Mouse (Mus musculus): ENCODE results near the gene Fam122a. TPM values are rescaled to one million over a fixed set of nuclear protein-coding genes. Genes with fewer than 3 reads are reported as not detected.

Gene Fam122a
- polyA plus RNA-seq (2016; fragmentation: Nextera tagmentation; extraction: Ambion mirVana), result 45.1 and 47.6 TPM in 2 replicates

DNA sequence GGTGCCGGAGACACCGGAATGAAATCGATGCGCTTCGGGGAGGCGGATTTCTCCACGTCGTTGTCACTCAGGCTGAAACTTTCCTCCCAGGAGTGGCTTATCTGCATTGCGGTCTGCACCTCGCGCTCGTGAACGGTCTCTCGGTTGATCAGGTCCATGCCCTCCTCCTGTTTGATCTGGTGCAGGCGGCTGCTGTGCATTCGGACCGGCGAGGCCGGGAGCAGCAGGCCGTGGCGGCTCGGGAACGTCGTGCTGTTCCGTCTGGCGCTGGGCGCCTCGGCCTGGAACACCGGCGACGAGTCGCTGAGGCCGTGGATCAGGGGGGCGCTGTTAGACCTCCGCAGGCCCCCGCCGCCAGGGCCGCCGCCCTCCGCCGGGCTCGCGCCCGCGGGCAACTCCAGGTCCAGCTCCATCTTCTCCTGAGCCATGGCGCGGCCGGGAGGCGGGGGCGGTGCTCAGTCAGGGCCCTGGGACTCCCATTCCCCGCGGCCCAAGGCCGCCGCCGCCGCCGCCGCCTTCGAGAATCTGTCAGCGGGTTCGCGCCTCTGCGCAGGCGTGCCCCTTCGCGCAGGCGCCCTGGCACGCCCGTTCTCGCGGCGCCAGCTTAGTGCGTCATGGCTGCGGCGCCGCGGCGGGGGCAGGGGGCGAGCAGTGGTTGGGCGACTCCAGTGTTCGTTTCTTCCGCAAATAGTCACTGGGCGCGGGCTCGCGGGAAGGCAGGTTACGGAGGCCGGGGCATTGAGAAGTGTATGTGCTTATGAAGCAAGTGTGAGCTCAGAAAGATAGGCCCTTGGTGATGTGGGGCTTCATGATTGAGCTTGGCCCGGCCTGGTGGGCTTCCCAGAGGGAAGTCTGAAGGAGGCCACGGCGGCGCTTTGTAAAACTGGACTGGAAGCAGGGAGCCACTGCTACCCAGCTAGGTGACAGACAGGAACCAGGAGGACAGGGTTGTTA lies at the start of gene Fam122a:
Gene Fam122a, minus strand, starts transcription at position 428 of the 954 bp plus-strand sequence.
- H3K9ac ChIP-seq, result peak within 1 kb of the TSS; percentile 98
- H3K27me3 ChIP-seq (replicated peaks), result no peaks in the 10 kb centered on the region
- ATAC-seq, result peak; percentile 90
- peaks cover 29% of the 10 kb centered on the region for H3K4me1 ChIP-seq
- H3K9me3 ChIP-seq (replicated peaks), result no peaks in the 10 kb centered on the region
- under 1% methylated on average over 92 of the region's 92 CpGs for WGBS (ENCODE audit: insufficient replicate concordance)
- H3K36me3 ChIP-seq, result peaks cover 15% of the 10 kb centered on the region
- peak within 1 kb of the TSS; percentile 97 for H3K27ac ChIP-seq
- peak within 1 kb of the TSS; percentile 91 for H3K4me3 ChIP-seq
- peak within 1 kb of the TSS; percentile 93 for H3K4me2 ChIP-seq

DNA sequence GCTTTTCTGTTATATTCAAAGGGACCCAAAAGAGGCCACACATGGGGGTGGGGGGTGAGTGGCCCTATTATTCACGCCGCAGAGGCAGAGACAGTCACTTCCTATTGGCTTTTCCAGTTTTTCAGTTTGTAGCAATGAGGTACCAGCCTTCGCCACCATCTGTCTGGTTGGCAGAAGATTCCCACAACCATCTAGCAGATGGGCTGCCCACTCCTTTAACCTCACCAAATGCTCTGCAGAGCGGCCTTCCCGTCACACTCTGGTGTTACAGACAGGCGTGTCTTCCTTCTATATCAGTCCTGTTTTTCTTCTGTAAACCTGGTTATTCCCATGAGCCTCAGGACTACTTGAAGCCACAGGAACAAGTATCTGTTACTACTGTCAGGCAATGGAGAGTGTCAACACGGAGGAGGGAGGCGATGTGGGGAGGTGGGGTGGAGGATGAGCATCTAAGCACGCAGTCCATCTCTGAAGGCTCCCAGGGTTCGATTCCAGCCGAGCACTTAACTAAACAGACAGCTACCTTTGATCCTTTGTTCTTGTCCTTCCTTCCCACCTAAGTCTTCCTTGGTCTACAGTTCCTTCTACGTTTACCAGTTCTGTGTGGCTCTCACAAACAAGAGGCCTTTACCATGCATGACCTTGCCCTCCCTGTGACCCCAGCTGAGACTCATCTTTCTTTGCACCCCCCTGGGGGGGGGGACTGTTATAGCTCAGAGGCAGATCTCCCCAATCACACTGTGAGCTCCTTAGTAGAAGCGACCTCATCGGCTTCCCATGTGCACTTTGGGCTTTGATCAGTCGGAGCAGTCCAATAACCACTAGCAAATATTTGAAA lies 46.5 kb upstream of the Fam122a start:
- Histone ChIP-seq H3K27ac (peak overlapping the region; percentile 3; the same call in 1 of the 2 replicates), H3K9me3 (replicated peaks) (no peaks in the 10 kb centered on the region), H3K27me3 (replicated peaks) (no peaks in the 10 kb centered on the region), H3K4me1 (peaks cover 78% of the 10 kb centered on the region), H3K4me3 (no peak overlapping the region), H3K36me3 (no peaks in the 10 kb centered on the region), H3K4me2 (no peak overlapping the region), H3K9ac (0 out of 2 replicates have a peak overlapping the region, but pooled peaks have one; percentile 23)
- ATAC-seq, result no peak
- WGBS (ENCODE audit: insufficient replicate concordance), result 83% methylated on average over 15 of the region's 15 CpGs

DNA sequence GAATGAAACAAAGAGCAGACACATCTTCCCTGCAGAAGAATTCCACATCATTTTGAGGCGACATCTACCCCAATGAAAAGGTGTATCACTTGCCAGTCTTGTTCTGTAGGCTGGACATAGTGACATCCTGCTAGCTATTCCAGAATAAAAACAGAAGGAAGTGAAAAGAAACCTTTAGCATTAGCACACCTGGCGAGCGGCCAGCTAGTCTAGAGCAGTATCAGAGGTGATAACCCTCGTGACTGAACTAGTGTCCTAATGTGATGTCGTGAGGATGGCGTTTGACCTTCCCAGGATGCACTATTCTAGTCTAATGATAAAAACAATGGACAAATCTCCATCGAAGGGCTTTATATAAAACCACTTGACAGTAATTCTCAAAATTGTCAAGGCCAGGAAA lies 44.8 kb upstream of the Fam122a start:
- WGBS (ENCODE audit: insufficient replicate concordance), result 84% methylated on average over 7 of the region's 7 CpGs
- H3K9ac ChIP-seq, result no peak overlapping the region
- peaks cover 78% of the 10 kb centered on the region for H3K4me1 ChIP-seq
- 0 out of 2 replicates have a peak overlapping the region, but pooled peaks have one; percentile 2 for H3K27ac ChIP-seq
- H3K9me3 ChIP-seq (replicated peaks), result no peaks in the 10 kb centered on the region
- H3K36me3 ChIP-seq, result no peaks in the 10 kb centered on the region
- H3K4me3 ChIP-seq, result no peak overlapping the region
- ATAC-seq, result no peak
- H3K27me3 ChIP-seq (replicated peaks), result no peaks in the 10 kb centered on the region
- no peak overlapping the region for H3K4me2 ChIP-seq

DNA sequence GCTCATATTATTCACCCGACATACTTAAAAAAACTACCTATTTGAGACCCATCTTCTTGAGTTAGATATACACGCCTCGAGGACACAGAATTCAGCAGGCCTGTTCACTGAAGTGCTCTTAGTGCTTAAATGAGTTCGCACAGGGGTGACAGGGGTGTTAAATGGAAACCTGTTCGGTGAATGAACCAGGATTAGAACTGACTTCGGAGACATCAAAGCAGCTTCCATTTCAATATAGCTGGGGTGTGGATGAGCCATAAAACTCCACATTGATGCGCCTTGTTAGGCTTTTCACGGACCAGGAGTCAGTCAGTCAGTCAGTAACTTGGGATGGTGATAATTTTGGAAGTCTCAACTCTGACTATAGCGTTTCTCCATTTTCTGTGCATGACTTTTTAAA lies 44.0 kb upstream of the Fam122a start:
- Histone ChIP-seq H3K27me3 (replicated peaks) (no peaks in the 10 kb centered on the region), H3K4me1 (peaks cover 78% of the 10 kb centered on the region), H3K4me2 (no peak overlapping the region), H3K4me3 (no peak overlapping the region), H3K9ac (no peak overlapping the region), H3K27ac (peak overlapping the region; percentile 69; the same call in 1 of the 2 replicates), H3K9me3 (replicated peaks) (no peaks in the 10 kb centered on the region), H3K36me3 (no peaks in the 10 kb centered on the region)
- WGBS (ENCODE audit: insufficient replicate concordance), result 66% methylated on average over 9 of the region's 9 CpGs
- ATAC-seq, result no peak

DNA sequence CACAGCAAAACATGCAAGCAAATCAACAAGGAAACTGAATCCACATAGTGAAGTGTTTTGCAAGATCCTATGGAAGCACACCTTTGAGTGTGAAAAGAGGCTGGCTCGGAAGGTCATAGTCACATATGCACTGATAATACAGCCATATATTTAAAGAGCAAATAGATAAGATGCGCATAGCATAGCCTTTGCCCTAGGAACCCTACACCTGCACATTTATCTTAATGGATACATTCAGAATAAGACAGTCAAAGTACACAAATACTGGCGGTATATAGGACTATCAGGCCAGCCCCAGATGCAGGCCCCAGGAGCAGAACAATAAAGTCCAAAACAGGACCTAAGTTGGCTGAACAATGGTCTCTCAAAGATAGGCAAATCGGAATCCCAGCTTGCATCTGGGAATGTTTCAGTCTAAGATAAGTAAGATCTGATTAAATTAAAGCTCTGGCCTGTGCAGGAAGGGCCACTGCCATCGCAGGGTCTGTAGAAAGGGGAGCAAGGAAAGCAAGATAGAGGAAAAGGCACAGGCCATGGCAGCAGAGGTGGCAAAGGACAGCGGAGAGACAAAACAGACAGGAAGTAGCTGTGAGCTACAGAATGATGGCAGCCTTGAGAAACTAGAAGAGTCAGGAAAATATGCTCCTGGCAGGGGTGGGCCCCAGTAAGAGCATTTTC lies 42.7 kb upstream of the Fam122a start:
- WGBS (ENCODE audit: insufficient replicate concordance), result 58% methylated on average over 6 of the region's 6 CpGs
- Histone ChIP-seq H3K4me3 (no peak overlapping the region), H3K4me2 (no peak overlapping the region), H3K36me3 (no peaks in the 10 kb centered on the region), H3K4me1 (peaks cover 87% of the 10 kb centered on the region), H3K27me3 (replicated peaks) (no peaks in the 10 kb centered on the region), H3K9ac (peak overlapping the region; percentile 36; the same call in 1 of the 2 replicates), H3K27ac (peak overlapping the region; percentile 69), H3K9me3 (replicated peaks) (no peaks in the 10 kb centered on the region)
- peak; percentile 33; the same call in 1 of the 2 replicates for ATAC-seq

DNA sequence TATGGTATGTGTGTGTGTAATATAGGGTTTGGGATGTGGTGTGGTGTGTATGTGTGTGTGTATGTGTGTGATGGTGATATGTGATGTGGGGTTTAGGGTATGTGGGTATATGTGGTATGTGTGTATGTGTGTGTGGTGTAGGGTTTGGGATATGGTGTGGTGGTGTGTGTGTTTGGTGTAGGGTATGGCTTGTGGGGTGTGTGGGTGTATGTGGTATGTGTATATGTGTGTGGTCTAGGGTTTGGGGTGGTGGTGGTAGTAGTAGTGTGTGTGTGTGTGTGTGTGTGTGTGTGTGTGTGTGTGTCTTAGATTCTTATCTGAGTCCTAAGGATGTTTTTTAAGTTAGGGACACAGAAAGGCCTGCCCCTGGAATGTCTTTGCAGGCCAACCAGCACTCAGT lies 41.2 kb upstream of the Fam122a start:
- peak overlapping the region; percentile 79 for H3K27ac ChIP-seq
- H3K4me3 ChIP-seq, result no peak overlapping the region
- no peak overlapping the region for H3K4me2 ChIP-seq
- ATAC-seq, result no peak
- H3K9me3 ChIP-seq (replicated peaks), result no peaks in the 10 kb centered on the region
- no peaks in the 10 kb centered on the region for H3K36me3 ChIP-seq
- no peaks in the 10 kb centered on the region for H3K27me3 ChIP-seq (replicated peaks)
- H3K4me1 ChIP-seq, result peaks cover 93% of the 10 kb centered on the region
- H3K9ac ChIP-seq, result peak overlapping the region; percentile 32; the same call in 1 of the 2 replicates

DNA sequence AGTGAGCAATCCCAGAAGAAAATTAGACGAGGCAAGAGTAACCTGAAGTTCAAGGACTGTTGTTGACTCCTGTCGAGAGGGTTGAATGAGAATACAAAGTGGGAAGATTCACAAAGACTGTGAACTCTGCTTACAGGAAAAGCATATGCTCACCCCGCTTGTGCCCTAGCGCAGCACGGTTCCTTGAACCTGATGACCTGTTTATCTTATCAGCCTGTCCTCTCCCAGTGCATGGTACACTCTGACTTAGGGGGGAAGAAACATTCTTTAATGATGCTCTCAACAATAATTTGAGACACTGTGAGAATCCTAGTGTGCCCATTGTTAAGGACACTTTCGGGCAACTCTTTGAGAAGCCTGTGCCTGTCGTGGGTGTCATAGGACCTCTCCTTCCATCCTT lies 39.9 kb upstream of the Fam122a start:
- peak overlapping the region; percentile 79 for H3K27ac ChIP-seq
- H3K9ac ChIP-seq, result peak overlapping the region; percentile 12; the same call in 1 of the 2 replicates
- no peak overlapping the region for H3K4me3 ChIP-seq
- peak; percentile 56 for ATAC-seq
- H3K4me2 ChIP-seq, result peak overlapping the region; percentile 37
- H3K9me3 ChIP-seq (replicated peaks), result no peaks in the 10 kb centered on the region
- H3K36me3 ChIP-seq, result no peaks in the 10 kb centered on the region
- WGBS (ENCODE audit: insufficient replicate concordance), result 37% methylated on average over 7 of the region's 7 CpGs
- H3K27me3 ChIP-seq (replicated peaks), result no peaks in the 10 kb centered on the region
- H3K4me1 ChIP-seq, result peaks cover 97% of the 10 kb centered on the region

DNA sequence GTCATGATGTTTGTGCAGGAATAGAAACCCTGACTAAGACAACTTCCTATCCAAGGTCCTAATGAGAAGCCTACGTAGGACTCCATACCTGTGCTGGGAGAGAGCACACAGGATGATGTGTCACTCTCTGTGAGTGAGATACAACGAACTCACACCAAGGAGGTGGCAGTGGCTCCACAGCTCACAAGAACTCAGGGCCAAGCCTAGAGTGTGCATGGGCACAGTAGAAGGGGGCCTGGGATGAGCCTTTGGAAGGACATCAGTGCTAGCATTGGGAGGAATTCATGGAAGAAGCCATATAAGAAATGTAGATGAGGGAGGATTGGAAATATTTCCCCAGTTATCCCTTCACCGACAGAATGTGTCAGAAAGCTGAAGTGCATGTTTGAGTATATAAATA lies 38.8 kb upstream of the Fam122a start:
- ATAC-seq, result no peak
- 88% methylated on average over 3 of the region's 3 CpGs for WGBS (ENCODE audit: insufficient replicate concordance)
- Histone ChIP-seq H3K27me3 (replicated peaks) (no peaks in the 10 kb centered on the region), H3K27ac (peak overlapping the region; percentile 79), H3K9me3 (replicated peaks) (no peaks in the 10 kb centered on the region), H3K9ac (peak overlapping the region; percentile 56; the same call in 1 of the 2 replicates), H3K36me3 (no peaks in the 10 kb centered on the region), H3K4me3 (no peak overlapping the region), H3K4me2 (no peak overlapping the region), H3K4me1 (peaks cover 97% of the 10 kb centered on the region)

DNA sequence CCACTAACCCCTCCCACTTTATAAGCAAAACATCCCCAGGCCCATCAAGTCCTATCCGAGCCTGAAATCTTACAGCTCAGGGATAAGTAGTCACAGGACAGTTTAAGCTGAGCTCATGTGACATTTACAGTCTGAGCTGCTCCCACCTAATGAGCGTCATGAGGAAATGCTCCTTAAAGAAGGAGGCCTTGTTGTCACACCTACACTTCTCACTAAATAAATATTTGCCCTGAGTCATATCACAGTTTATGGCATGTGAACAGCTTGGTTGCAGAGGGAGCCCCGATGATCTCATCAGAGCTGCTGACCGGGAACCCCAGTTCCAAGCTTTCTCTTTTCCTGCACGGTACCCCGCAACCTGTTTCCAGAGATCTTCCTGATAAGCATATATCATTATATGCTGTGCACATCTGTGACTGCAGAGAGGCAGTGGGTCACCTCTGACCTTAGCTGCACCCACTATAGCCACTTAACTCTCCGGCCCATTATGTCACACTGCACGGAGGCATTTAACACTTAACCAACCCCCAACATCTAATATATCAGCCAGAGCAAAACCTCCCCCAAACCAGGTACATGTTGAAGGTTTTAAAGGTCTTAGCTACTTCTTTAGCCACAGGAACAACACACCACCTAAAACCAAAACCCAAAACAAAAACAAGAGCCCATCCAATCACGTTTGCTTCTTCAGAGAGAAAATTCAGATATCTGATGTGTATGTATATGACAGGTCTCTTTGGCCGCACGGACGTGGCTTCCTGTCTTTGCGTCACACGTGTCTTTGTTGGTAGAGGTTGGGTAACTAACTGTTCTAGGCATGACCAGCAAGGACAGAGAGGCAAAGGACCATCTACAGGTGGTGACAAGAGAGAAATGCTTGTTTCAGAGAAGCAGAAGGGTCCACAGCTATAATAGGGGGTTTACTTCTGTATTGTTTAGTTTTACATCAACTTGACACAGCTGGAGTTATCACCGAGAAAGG lies 37.8 kb upstream of the Fam122a start:
- H3K36me3 ChIP-seq, result no peaks in the 10 kb centered on the region
- H3K9ac ChIP-seq, result peak overlapping the region; percentile 56
- no peak for ATAC-seq
- no peaks in the 10 kb centered on the region for H3K9me3 ChIP-seq (replicated peaks)
- H3K4me3 ChIP-seq, result no peak overlapping the region
- H3K27ac ChIP-seq, result peak overlapping the region; percentile 95
- 77% methylated on average over 15 of the region's 15 CpGs for WGBS (ENCODE audit: insufficient replicate concordance)
- H3K4me1 ChIP-seq, result peaks cover 97% of the 10 kb centered on the region
- peak overlapping the region; percentile 71 for H3K4me2 ChIP-seq
- H3K27me3 ChIP-seq (replicated peaks), result no peaks in the 10 kb centered on the region

DNA sequence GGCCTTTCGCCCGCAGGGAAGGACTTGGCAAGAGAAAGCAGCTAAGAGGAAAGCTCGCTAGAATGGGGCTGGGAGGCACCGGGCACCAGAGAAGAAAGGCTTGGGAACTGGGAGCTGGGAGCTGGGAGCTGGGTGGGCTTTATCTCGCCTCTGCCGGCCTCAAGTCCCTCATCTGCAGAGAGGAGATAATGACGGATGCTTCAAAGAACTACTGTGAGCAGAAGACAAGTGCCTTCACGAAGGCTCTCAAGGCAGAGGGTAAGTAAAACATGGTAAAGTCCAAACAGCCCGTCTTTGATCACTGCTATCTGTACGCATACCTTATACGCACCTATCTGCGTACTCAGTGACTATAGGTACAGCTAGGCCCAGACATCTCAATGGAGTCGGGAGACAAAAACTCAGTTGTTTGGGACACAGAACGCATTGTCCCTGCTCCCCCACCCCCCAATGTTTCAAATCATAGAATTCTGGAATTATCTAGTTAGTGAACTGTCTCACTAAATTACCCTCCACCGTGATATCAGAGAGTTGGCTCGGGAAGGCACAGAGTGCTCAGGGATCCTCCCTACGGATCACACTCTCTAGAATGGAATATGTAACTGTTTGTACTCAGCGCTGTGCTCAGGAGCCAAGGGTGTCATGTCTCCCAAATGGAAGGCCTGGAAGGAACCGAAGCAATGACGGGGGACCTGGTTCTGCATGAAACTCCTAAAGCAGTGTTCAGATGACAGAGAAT lies 36.1 kb upstream of the Fam122a start:
- H3K4me1 ChIP-seq, result peaks cover 97% of the 10 kb centered on the region
- H3K9ac ChIP-seq, result peak overlapping the region; percentile 43
- 34% methylated on average over 20 of the region's 20 CpGs for WGBS (ENCODE audit: insufficient replicate concordance)

More for the DNA sequence above, 36.1 kb upstream of the Fam122a start:
- Histone ChIP-seq H3K4me2 (peak overlapping the region; percentile 71), H3K36me3 (no peaks in the 10 kb centered on the region), H3K4me3 (peak overlapping the region; percentile 36), H3K27me3 (replicated peaks) (no peaks in the 10 kb centered on the region), H3K27ac (peak overlapping the region; percentile 95), H3K9me3 (replicated peaks) (no peaks in the 10 kb centered on the region)
- ATAC-seq, result peak; percentile 92
